Mouse (Mus musculus) cerebellum, adult 11-12 months (tissue): ENCODE results near the gene Ky.

ENCODE experiments used
- DNase-seq: peaks from one replicate; pipeline ENCODE4 v3.0.0; 2022

The Ky gene

GRCm38 (mm10) chr9:102504716-102505378 is 703 bp upstream of the Ky start:
- peak; percentile 38 for DNase-seq

GRCm38 (mm10) chr9:102508315-102508714 is 2.8 kb downstream of the Ky start:
- DNase-seq = no peak

- DNase-seq = no peak
Observed at GRCm38 (mm10) chr9:102511423-102511822, 5.9 kb downstream of the Ky start.

- no peak for DNase-seq
Observed at GRCm38 (mm10) chr9:102513578-102513977, 8.0 kb downstream of the Ky start.

GRCm38 (mm10) chr9:102518443-102518842 is 12.9 kb downstream of the Ky start:
- peak; percentile 70 for DNase-seq

GRCm38 (mm10) chr9:102521396-102521795 is 15.8 kb downstream of the Ky start:
- DNase-seq = no peak

- DNase-seq = no peak
Observed at GRCm38 (mm10) chr9:102528106-102528505, 22.6 kb downstream of the Ky start.

- DNase-seq = no peak
Observed at GRCm38 (mm10) chr9:102528561-102528960, 23.0 kb downstream of the Ky start.

- no peak for DNase-seq
Observed at GRCm38 (mm10) chr9:102529008-102529407, 23.5 kb downstream of the Ky start.

GRCm38 (mm10) chr9:102531051-102531892 is 25.7 kb downstream of the Ky start:
- DNase-seq = no peak

- DNase-seq = no peak
Observed at GRCm38 (mm10) chr9:102536968-102537367, 31.4 kb downstream of the Ky start.

GRCm38 (mm10) chr9:102539699-102540098 is 34.1 kb downstream of the Ky start:
- no peak for DNase-seq

- DNase-seq = no peak
Observed at GRCm38 (mm10) chr9:102541666-102542065, 36.1 kb downstream of the Ky start.

- DNase-seq = no peak
Observed at GRCm38 (mm10) chr9:102542540-102542939, 37.0 kb downstream of the Ky start.

- no peak for DNase-seq
Observed at GRCm38 (mm10) chr9:102543761-102544115, 38.2 kb downstream of the Ky start.

GRCm38 (mm10) chr9:102544116-102544772 is 38.7 kb downstream of the Ky start:
- peak; percentile 10 for DNase-seq

GRCm38 (mm10) chr9:102544773-102545366 is 39.3 kb downstream of the Ky start:
- DNase-seq = peak; percentile 61

- DNase-seq = no peak
Observed at GRCm38 (mm10) chr9:102545406-102546255, 40.1 kb downstream of the Ky start.

- no peak for DNase-seq
Observed at GRCm38 (mm10) chr9:102546256-102547027, 40.9 kb downstream of the Ky start.

- no peak for DNase-seq
Observed at GRCm38 (mm10) chr9:102547028-102547354, 41.4 kb downstream of the Ky start.

GRCm38 (mm10) chr9:102549211-102549610 is 43.7 kb downstream of the Ky start:
- no peak for DNase-seq

- no peak for DNase-seq
Observed at GRCm38 (mm10) chr9:102551771-102552170, 46.2 kb downstream of the Ky start.
